Mouse (Mus musculus): ENCODE measurements around the gene Gm5788. TPM values are rescaled to one million over a fixed set of nuclear protein-coding genes. Genes with fewer than 3 reads are reported as not detected.
A peak's percentile ranks its signal among the peaks of the same experiment; 100 is the strongest.
"Not testable (repeated sequence)": the region's sequence is repeated elsewhere in the genome, so short reads cannot be mapped to it uniquely, and the experiment has no call there.

Gene Gm5788
- total RNA-seq (2021), result not detected
- long read RNA-seq, experiment 1, result 0 reads
- long read RNA-seq, experiment 2, result 0 reads

GRCm38 (mm10) chr12:87494421-87494820 lies at the start of gene Gm5788:
Gene Gm5788 (plus strand): TSS chr12:87494721.
- not testable (repeated sequence) for DNase-seq

- DNase-seq, result no peak
These were observed 45.1 kb upstream of the Gm5788 start for GRCm38 (mm10) chr12:87449456-87449855.

DNA sequence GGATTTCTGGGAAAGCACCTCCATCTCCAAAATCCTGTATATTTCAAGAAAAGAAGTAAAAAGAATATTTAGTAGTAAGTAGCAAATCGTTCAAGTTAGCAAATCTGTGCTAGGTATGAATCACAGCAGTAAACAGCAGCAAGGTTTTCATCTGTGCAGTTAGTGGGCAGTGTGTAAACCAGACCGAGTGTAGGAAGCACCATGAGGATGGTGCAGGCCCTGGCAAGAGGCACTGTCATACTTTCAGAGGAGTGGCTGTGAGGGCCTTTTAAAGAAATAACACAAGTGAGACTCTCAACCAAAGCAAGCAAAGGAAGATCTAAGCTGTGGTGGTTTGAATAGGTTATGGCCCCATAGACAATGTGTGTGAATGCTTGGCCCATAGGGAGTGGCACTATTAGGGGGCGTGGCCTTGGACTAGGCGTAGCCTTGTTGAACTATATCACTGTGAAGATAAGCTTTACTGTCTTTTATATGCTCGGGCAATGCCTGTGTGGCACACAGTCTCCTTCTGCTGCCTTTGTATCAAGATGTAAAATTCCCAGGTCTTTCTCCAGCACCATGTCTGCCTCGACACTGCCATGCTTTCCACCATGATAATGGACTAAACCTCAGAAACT lies 29.7 kb upstream of the Gm5788 start:
- DNase-seq, result no peak

GRCm38 (mm10) chr12:87470263-87471136 lies 24.0 kb upstream of the Gm5788 start:
- no peak for DNase-seq

DNA sequence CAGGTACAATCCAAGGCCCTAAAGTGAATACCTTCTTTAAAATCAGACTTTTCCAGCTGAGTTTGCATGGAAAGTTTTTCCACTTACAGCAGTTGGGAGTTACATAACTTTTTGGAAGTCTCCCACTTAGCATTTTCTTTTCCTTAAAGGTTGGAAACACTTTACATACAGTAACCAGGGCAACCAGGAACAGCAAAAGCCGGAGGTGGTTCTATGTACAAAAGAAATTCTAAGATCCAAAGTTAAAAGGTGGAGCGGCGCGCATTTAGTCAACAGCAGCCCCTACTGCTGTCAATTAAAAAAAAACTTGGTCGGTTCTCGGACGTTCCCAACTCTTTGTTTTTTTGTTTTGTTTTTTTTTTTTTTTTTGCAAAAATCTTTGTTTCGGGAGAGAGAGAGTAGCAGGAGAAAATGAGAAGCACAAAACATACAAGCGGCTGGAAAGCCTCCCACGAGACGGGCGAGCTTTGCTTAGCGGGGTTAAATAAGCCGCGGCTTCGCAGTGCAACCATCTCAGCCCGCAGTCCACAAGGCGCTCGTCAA lies 23.0 kb upstream of the Gm5788 start:
- DNase-seq, result no peak

GRCm38 (mm10) chr12:87471964-87472786 lies 22.3 kb upstream of the Gm5788 start, which contains the start of gene Snw1:
Gene Snw1 (minus strand): TSS chr12:87472274.
- DNase-seq, result peak; percentile 92

DNA sequence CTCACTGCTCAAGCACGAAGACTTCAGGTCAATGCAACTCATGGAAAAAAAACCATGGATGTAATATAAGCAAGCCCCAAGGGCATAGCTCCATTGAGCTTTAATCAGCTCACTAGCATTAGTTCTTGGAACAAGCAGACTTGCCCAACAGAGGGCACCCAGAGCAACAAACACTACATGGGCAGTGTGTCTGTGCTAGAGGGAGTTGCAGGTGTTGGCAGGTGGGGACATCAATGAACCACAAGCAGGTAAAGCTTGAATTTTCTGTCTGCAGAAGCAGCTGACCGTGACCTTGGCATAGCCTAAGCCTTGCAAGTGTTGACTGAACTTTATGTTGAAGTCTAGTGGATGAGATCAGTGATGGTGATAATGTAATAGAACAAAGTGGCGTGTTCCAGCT lies 19.8 kb upstream of the Gm5788 start:
- DNase-seq, result no peak

DNA sequence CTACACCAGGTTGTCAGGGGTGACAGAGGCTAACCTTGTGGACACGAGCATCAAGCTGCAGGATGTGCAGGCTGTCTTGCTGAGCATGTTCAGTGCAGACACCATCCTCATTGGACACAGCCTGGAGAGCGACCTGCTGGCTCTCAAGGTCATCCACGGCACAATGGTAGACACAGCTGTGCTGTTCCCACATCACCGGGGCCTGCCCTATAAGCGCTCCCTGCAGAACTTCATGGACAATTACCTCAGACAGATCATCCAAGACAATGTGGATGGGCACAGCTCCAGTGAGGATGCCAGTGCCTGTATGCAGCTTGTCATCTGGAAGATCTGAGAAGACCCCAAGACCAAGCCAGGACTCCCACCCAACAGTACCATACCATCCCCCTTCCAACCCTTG lies 12.0 kb upstream of the Gm5788 start:
- DNase-seq, result not testable (repeated sequence)

DNA sequence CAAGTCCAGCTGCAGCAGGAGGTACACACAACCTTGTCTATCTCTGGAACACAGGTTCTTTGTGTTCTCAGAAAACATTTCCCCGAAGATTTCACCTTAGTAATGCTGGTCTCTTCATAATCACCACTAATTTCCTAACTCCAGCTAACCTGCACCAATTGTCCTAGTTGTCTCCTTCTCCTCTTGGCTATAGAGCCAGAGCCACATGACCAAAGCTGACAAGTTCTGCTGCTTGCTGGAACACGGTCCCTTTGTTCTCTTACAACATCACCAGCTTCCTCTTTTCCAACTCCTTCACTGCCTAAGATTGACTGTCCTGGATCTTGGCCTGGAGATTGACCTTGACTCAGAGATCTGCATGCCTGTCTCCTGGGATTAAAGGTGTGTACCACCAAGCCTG lies 5.8 kb upstream of the Gm5788 start:
- not testable (repeated sequence) for DNase-seq

GRCm38 (mm10) chr12:87514016-87514415 lies 19.5 kb downstream of the Gm5788 start, which contains the start of gene Gm8300:
Gene Gm8300 (plus strand): TSS chr12:87514316.
- not testable (repeated sequence) for DNase-seq

DNA sequence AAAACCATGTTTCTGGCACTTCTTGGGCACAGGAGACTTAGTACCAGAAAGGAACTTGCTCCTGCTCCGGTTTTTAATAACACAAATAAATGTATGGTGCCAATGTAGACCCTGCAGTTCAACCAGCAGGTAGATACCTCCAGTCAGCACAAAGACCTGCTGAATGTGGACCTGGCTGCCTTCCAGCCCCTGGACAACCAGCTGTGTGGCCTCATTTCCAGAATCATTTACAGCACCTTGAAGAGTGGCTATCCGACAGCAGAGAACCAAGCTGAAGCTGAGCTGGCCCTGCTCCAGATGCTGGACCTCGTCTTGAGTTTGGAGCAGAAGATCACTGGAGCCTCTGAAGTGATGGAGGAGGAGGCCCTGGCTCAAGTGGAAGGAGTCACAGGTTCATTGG lies 25.1 kb downstream of the Gm5788 start:
- DNase-seq, result not testable (repeated sequence)

GRCm38 (mm10) chr12:87543927-87544326 lies 49.4 kb downstream of the Gm5788 start:
- no peak for DNase-seq

Other genes starting within 250 kb of the Gm5788 start
- 10 to 100 TPM; 12.1 to 14.5 TPM for gene Vipas39, start 228.5 kb upstream of the Gm5788 start, total RNA-seq (2021)
- 100 to 1,000 TPM; 104 to 108 TPM for gene Ahsa1, start 228.2 kb upstream of the Gm5788 start, total RNA-seq (2021)
- not detected for gene Ism2, start 195.0 kb upstream of the Gm5788 start, total RNA-seq (2021)
- gene Sptlc2, start 106.4 kb upstream of the Gm5788 start, total RNA-seq (2021), result 10 to 100 TPM; 28.6 to 30.0 TPM
- gene Slirp, start 50.8 kb upstream of the Gm5788 start, total RNA-seq (2021), result 100 to 1,000 TPM; 152 to 169 TPM
- gene Alkbh1, start 50.7 kb upstream of the Gm5788 start, total RNA-seq (2021), result 10 to 100 TPM in 1 of 2 experiments, 1 to 10 TPM in 1; 7.6 to 13.6 TPM
- 10 to 100 TPM; 52.4 to 53.5 TPM for gene Snw1, start 22.4 kb upstream of the Gm5788 start, total RNA-seq (2021)
- gene Gm8300, start 19.6 kb downstream of the Gm5788 start, total RNA-seq (2021), result not detected
- not detected for gene Oog1, start 108.0 kb downstream of the Gm5788 start, total RNA-seq (2021)
- gene Gm4027, start 124.1 kb downstream of the Gm5788 start, total RNA-seq (2021), result not detected
- not detected for gene Gm16381, start 149.9 kb downstream of the Gm5788 start, total RNA-seq (2021)

Measured in gastrocnemius, postnatal 10 days (tissue).